Mouse (Mus musculus): ENCODE data around the gene Cacnb1.

The Cacnb1 gene

GRCm38 (mm10) chr11:97953939-97954275 lies 68.9 kb downstream of the Cacnb1 start:
- no peak for DNase-seq

GRCm38 (mm10) chr11:97953179-97953938 lies 69.5 kb downstream of the Cacnb1 start:
- no peak for DNase-seq

GRCm38 (mm10) chr11:97952367-97953006 lies 70.3 kb downstream of the Cacnb1 start:
- DNase-seq = no peak
